Mouse (Mus musculus) cortical plate, adult 2 months (tissue): ENCODE measurements around the gene Ocrl.

Source experiments
- CTCF ChIP-seq: fragments of 200-500 bp; IDR thresholded peaks from 2 replicates; pipeline ENCODE4 v1.5.1; 2011; ENCODE audit warnings: mild to moderate bottlenecking, control low read depth, low read length; ENCODE audit not compliant: insufficient read depth; ENCODE audit errors: extremely low read depth
- POLR2A ChIP-seq: fragments of 200-500 bp; IDR thresholded peaks from 2 replicates; pipeline ENCODE4 v1.6.1; 2011; ENCODE audit warnings: mild to moderate bottlenecking, low read length, control low read depth; ENCODE audit not compliant: insufficient read depth; ENCODE audit errors: extremely low read depth

DNA sequence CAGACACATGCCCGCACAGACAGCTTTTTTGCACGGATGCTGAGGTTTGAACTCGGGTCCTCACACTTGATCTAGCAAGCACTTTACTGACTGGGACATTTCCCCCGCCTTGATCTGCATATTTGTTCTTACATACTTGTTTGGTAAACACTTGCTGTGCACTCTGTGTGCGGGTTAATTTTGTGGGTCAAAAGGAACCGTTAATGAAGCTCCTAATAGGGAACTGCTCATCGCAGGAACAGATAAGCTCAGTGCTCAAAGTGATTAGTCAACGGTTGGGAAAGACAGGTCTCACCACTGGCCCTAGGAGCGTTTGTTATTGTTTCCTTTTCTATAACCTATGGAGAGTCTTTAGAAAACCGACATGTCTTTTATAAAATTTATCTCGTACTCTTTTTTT is 22.2 kb downstream of the Ocrl start:
- TF ChIP-seq CTCF (no peak), POLR2A (no peak)
